In genomic region chr13:89779208-89779911, GRCm38 (mm10) we compare ENCODE assay signal across 8 mouse cellular contexts. TPM values are rescaled to one million over a fixed set of nuclear protein-coding genes. Genes with fewer than 3 reads are reported as not detected.
DNase-seq lines count a peak whose midpoint lies in the region; ATAC-seq and TF ChIP-seq lines count a peak whose summit lies in the region.

No protein-coding gene starts in this region.

- no peaks in the 10 kb centered on the region for H3K9me3 ChIP-seq in liver, postnatal 0 days (ENCODE audit: low read length)

- peak; percentile 69 for TF ChIP-seq CTCF in liver, postnatal 0 days (IDR thresholded peaks at IDR 0.05; ENCODE audit: low read depth)

- no peak overlapping the region for H3K9ac ChIP-seq in liver, postnatal 0 days (replicated peaks)

- H3K36me3 ChIP-seq in liver, postnatal 0 days (replicated peaks; ENCODE audit: insufficient read depth, low read length), result no peaks in the 10 kb centered on the region

- ATAC-seq in liver, postnatal 0 days, result no peak

- H3K27me3 ChIP-seq in liver, postnatal 0 days (ENCODE audit: insufficient read depth, low read length), result no peaks in the 10 kb centered on the region

- 0 out of 2 replicates have a peak, but pooled peaks cover 3% of the 10 kb centered on the region for H3K4me1 ChIP-seq in liver, postnatal 0 days (ENCODE audit: insufficient read depth)

- DNase-seq in A20 (ENCODE audit: low read depth, low spot score) (peak; percentile 66), MN1 (ENCODE audit: low spot score) (peak; percentile 71)
- peak; percentile 15 for DNase-seq in cerebellum, adult 9-11 months
- DNase-seq in gastrocnemius, adult 8-10 months (ENCODE audit: low spot score in 2 of 2), result peak; percentile 5 to 18
- DNase-seq in kidney, postnatal 14 days, result peak; percentile 70
- peak; percentile 59 for DNase-seq in liver, postnatal 0 days
- DNase-seq in retina, postnatal 7 days (ENCODE audit: low read depth, low spot score), result peak; percentile 35
- no peak for DNase-seq in natural killer cell, adult 2 months (ENCODE audit: low spot score in 2 of 2)

- WGBS in liver, postnatal 0 days (ENCODE audit: insufficient replicate concordance), result 50% methylated on average over 7 of the region's 7 CpGs

- H3K4me3 ChIP-seq in liver, postnatal 0 days (ENCODE audit: low read depth, low read length), result no peak overlapping the region

- TF ChIP-seq EP300 in liver, postnatal 0 days (IDR thresholded peaks at IDR 0.05; ENCODE audit: low read depth), result no peak

- no peak overlapping the region for H3K27ac ChIP-seq in liver, postnatal 0 days (ENCODE audit: low read depth)

- H3K4me2 ChIP-seq in liver, postnatal 0 days (ENCODE audit: low read depth, low read length), result no peak overlapping the region

RNA-seq across cellular contexts. Expression of gene Vcan, which starts 37.1 kb away (rescaled TPM):
- 1 to 10 TPM; 1.9 to 3.6 (median 3.1) TPM for total RNA-seq in gastrocnemius, adult 8-10 months (2022)
- 0.89 and 1.2 TPM in 2 replicates for polyA plus RNA-seq in liver, postnatal 0 days (2015; fragmentation: Nextera tagmentation; extraction: Ambion mirVana)

Comparison
In these comparisons a context has a peak if more than half of its experiments do, and no peak if none do; other contexts are left out.
1. DNase-seq: peak in A20 (single experiment), MN1 (single experiment), cerebellum, adult 9-11 months (single experiment), gastrocnemius, adult 8-10 months (2 of 2), kidney, postnatal 14 days (single experiment), liver, postnatal 0 days (single experiment) and retina, postnatal 7 days (single experiment); none in natural killer cell, adult 2 months (0 of 2).